Comparison of ENCODE assay signal across 33 mouse cellular contexts in genomic region chr3:105680346-105680745, GRCm38 (mm10).
"Had no signal": no experiment of that assay in that cellular context is flagged by ENCODE, and none has a peak within 500 bp of the region (broad histone marks: within the 10 kb centered on the region; RNA-seq: fewer than 3 reads in every experiment).

No protein-coding gene starts in this region.

- H3K9ac ChIP-seq: heart, embryonic 12.5 days; heart, embryonic 13.5 days; heart, embryonic 15.5 days; hindbrain, embryonic 12.5 days; hindbrain, embryonic 13.5 days; hindbrain, embryonic 14.5 days; hindbrain, embryonic 15.5 days; intestine, embryonic 15.5 days; kidney, embryonic 15.5 days had no signal

- H3K9me3 ChIP-seq: heart, embryonic 12.5 days; heart, embryonic 13.5 days; heart, embryonic 15.5 days; hindbrain, embryonic 10.5 days; hindbrain, embryonic 12.5 days; hindbrain, embryonic 13.5 days; hindbrain, embryonic 15.5 days; intestine, embryonic 15.5 days; kidney, embryonic 15.5 days had no signal

- H3K4me3 ChIP-seq: heart, embryonic 12.5 days; heart, embryonic 13.5 days; heart, embryonic 15.5 days; hindbrain, embryonic 10.5 days; hindbrain, embryonic 12.5 days; hindbrain, embryonic 13.5 days; hindbrain, embryonic 15.5 days; intestine, embryonic 15.5 days; kidney, embryonic 15.5 days; layer of hippocampus, adult 2 months; left cerebral cortex, adult 2 months had no signal

- ATAC-seq: hindbrain, embryonic 16.5 days; hindbrain, postnatal 0 days; inflammation-experienced regulatory T-cells, adult 6 months; intestine, embryonic 15.5 days; intestine, embryonic 16.5 days; intestine, postnatal 0 days had no signal

- H3K4me2 ChIP-seq: heart, embryonic 11.5 days; heart, embryonic 12.5 days; heart, embryonic 13.5 days; heart, embryonic 15.5 days; hindbrain, embryonic 12.5 days; hindbrain, embryonic 13.5 days; hindbrain, embryonic 14.5 days; hindbrain, embryonic 15.5 days; intestine, embryonic 15.5 days; kidney, embryonic 15.5 days had no signal

- H3K4me1 ChIP-seq: heart, embryonic 12.5 days; heart, embryonic 13.5 days; heart, embryonic 15.5 days; hindbrain, embryonic 10.5 days; hindbrain, embryonic 12.5 days; hindbrain, embryonic 13.5 days; hindbrain, embryonic 15.5 days; intestine, embryonic 15.5 days; kidney, embryonic 15.5 days had no signal

- H3K27ac ChIP-seq: heart, embryonic 13.5 days; heart, embryonic 15.5 days; hindbrain, embryonic 10.5 days; hindbrain, embryonic 12.5 days; hindbrain, embryonic 13.5 days; hindbrain, embryonic 14.5 days; hindbrain, embryonic 15.5 days; hindbrain, postnatal 0 days; intestine, embryonic 15.5 days; kidney, embryonic 15.5 days; kidney, postnatal 0 days; layer of hippocampus, adult 2 months; left cerebral cortex, adult 2 months had no signal

- DNase-seq: heart, postnatal 10 days; heart, postnatal 4 days; kidney, adult 11 months; kidney, adult 18-20 months; kidney, adult 2 months; kidney, adult 8-10 months; kidney, adult 9 months; kidney, postnatal 10 days; kidney, postnatal 14 days; kidney, postnatal 25 days; kidney, postnatal 36 days; kidney, postnatal 4 days; layer of hippocampus, adult 9-11 months; layer of hippocampus, postnatal 36 days had no signal

- H3K27me3 ChIP-seq: heart, embryonic 12.5 days; heart, embryonic 13.5 days; heart, embryonic 15.5 days; hindbrain, embryonic 12.5 days; hindbrain, embryonic 13.5 days; hindbrain, embryonic 15.5 days; intestine, embryonic 15.5 days; kidney, embryonic 15.5 days had no signal
